ENCODE assay signal across 31 mouse cellular contexts in genomic region chr2:180506281-180506680, GRCm38 (mm10). TPM values are rescaled to one million over a fixed set of nuclear protein-coding genes. Genes with fewer than 3 reads are reported as not detected.
A peak's percentile ranks its signal among the peaks of the same experiment; 100 is the strongest.
DNase-seq lines count a peak whose midpoint lies in the region; ATAC-seq and TF ChIP-seq lines count a peak whose summit lies in the region.
"Had no signal": no experiment of that assay in that cellular context is flagged by ENCODE, and none has a peak within 500 bp of the region (broad histone marks: within the 10 kb centered on the region; RNA-seq: fewer than 3 reads in every experiment).

No protein-coding gene starts in this region.

- H3K4me1 ChIP-seq in kidney, embryonic 14.5 days (ENCODE audit: control insufficient read depth, insufficient read depth, low read length): peaks cover 26% of the 10 kb centered on the region
- H3K4me1 ChIP-seq in forebrain, embryonic 10.5 days: peaks cover 43% of the 10 kb centered on the region
- peaks cover 20% of the 10 kb centered on the region for H3K4me1 ChIP-seq in forebrain, embryonic 15.5 days
- H3K4me1 ChIP-seq: liver, embryonic 15.5 days had no signal

- ATAC-seq in kidney, embryonic 14.5 days (ENCODE audit: low FRiP score, low TSS enrichment): no peak
- no peak for ATAC-seq in forebrain, embryonic 15.5 days (replicated peaks)

- DNase-seq in kidney, postnatal 36 days: no peak
- DNase-seq in brain, embryonic 14.5 days (ENCODE audit: low read depth): peak; percentile 70
- no peak for DNase-seq in forebrain, embryonic 10.5 days (ENCODE audit: extremely low spot score, low spot score)
- no peak for DNase-seq in gastrocnemius, postnatal 4 days (ENCODE audit: low spot score in 2 of 2)
- no peak for DNase-seq in urinary bladder, adult 18-20 months (ENCODE audit: low spot score in 2 of 2)
- DNase-seq: adrenal gland, postnatal 25 days; B cell, adult 2 months; cerebellum, adult 8-10 months; cerebellum, postnatal 25 days; gastrocnemius, postnatal 25 days; heart, adult 2 months; heart, postnatal 4 days; kidney, adult 9 months; lung, embryonic 14.5 days; lung, postnatal 14 days; thymus, adult 2 months; thymus, postnatal 36 days had no signal

- TF ChIP-seq CTCF in brain, embryonic 14.5 days (IDR thresholded peaks at IDR 0.05; ENCODE audit: borderline replicate concordance, extremely low read depth, insufficient read depth, insufficient read length): no peak

- no peak overlapping the region for H3K4me2 ChIP-seq in kidney, embryonic 14.5 days (replicated peaks; ENCODE audit: low read depth, low read length)
- no peak overlapping the region for H3K4me2 ChIP-seq in forebrain, embryonic 15.5 days (replicated peaks)
- H3K4me2 ChIP-seq: embryonic facial prominence, embryonic 15.5 days; heart, embryonic 12.5 days; limb, embryonic 12.5 days; liver, embryonic 15.5 days; lung, embryonic 14.5 days; midbrain, embryonic 11.5 days had no signal

- H3K27me3 ChIP-seq in kidney, embryonic 14.5 days (ENCODE audit: control insufficient read depth, insufficient read depth, low read length): peaks cover 3% of the 10 kb centered on the region
- H3K27me3 ChIP-seq in forebrain, embryonic 10.5 days (ENCODE audit: poor library complexity, severe bottlenecking): peaks cover 92% of the 10 kb centered on the region
- no peaks in the 10 kb centered on the region for H3K27me3 ChIP-seq in forebrain, embryonic 15.5 days

- H3K9me3 ChIP-seq in kidney, embryonic 14.5 days (ENCODE audit: control insufficient read depth, low read length): no peaks in the 10 kb centered on the region
- H3K9me3 ChIP-seq in forebrain, embryonic 10.5 days: no peaks in the 10 kb centered on the region
- no peaks in the 10 kb centered on the region for H3K9me3 ChIP-seq in forebrain, embryonic 15.5 days
- H3K9me3 ChIP-seq: embryonic facial prominence, embryonic 10.5 days; embryonic facial prominence, embryonic 15.5 days; heart, embryonic 12.5 days; limb, embryonic 12.5 days; liver, embryonic 15.5 days had no signal

- H3K9ac ChIP-seq in kidney, embryonic 14.5 days (ENCODE audit: low read depth, low read length): no peak overlapping the region
- no peak overlapping the region for H3K9ac ChIP-seq in forebrain, embryonic 15.5 days (replicated peaks)
- H3K9ac ChIP-seq: embryonic facial prominence, embryonic 15.5 days; heart, embryonic 12.5 days; limb, embryonic 12.5 days; liver, embryonic 15.5 days; lung, embryonic 14.5 days had no signal

- H3K4me3 ChIP-seq in kidney, embryonic 14.5 days (ENCODE audit: low read length): no peak overlapping the region
- H3K4me3 ChIP-seq in forebrain, embryonic 10.5 days: no peak overlapping the region
- H3K4me3 ChIP-seq in forebrain, embryonic 15.5 days: no peak overlapping the region
- H3K4me3 ChIP-seq: embryonic facial prominence, embryonic 10.5 days; embryonic facial prominence, embryonic 15.5 days; heart, adult 2 months; heart, embryonic 12.5 days; limb, embryonic 12.5 days; liver, embryonic 15.5 days had no signal

- no peak for TF ChIP-seq POLR2A in brain, embryonic 14.5 days (IDR thresholded peaks at IDR 0.05; ENCODE audit: borderline replicate concordance, extremely low read depth, insufficient read depth, insufficient read length, poor library complexity, severe bottlenecking)

- peak overlapping the region; percentile 47; the same call in 1 of the 2 replicates for H3K27ac ChIP-seq in kidney, embryonic 14.5 days (ENCODE audit: low read depth, low read length)
- H3K27ac ChIP-seq in forebrain, embryonic 10.5 days: peak overlapping the region; percentile 58
- 0 out of 2 replicates have a peak overlapping the region, but pooled peaks have one; percentile 29 for H3K27ac ChIP-seq in forebrain, embryonic 15.5 days (replicated peaks)
- H3K27ac ChIP-seq: embryonic facial prominence, embryonic 10.5 days; embryonic facial prominence, embryonic 15.5 days; heart, adult 2 months; limb, embryonic 12.5 days; liver, embryonic 15.5 days had no signal

- H3K36me3 ChIP-seq in kidney, embryonic 14.5 days (ENCODE audit: control insufficient read depth, insufficient read depth, low read length): no peaks in the 10 kb centered on the region
- no peaks in the 10 kb centered on the region for H3K36me3 ChIP-seq in forebrain, embryonic 10.5 days (replicated peaks)
- H3K36me3 ChIP-seq in forebrain, embryonic 15.5 days: no peaks in the 10 kb centered on the region
- H3K36me3 ChIP-seq: embryonic facial prominence, embryonic 10.5 days; embryonic facial prominence, embryonic 15.5 days; heart, embryonic 12.5 days; limb, embryonic 12.5 days; liver, embryonic 15.5 days had no signal

- WGBS in kidney, embryonic 14.5 days: 82% methylated on average over 5 of the region's 5 CpGs
- 39% methylated on average over 5 of the region's 5 CpGs for WGBS in forebrain, embryonic 10.5 days
- 14% methylated on average over 5 of the region's 5 CpGs for WGBS in forebrain, embryonic 15.5 days

RNA-seq across cellular contexts. Expression of gene Ntsr1, which starts 6.5 kb away (rescaled TPM):
- polyA plus RNA-seq in kidney, embryonic 14.5 days (2014; fragmentation: Nextera tagmentation; extraction: Ambion mirVana): 6.3 and 12.4 TPM in 2 replicates
- 3.6 and 4.3 TPM in 2 replicates for polyA plus RNA-seq in brain, embryonic 14.5 days (2012; rRNA removed)
- not detected in 2 replicates for polyA plus RNA-seq in forebrain, embryonic 10.5 days (2016; fragmentation: Nextera tagmentation; extraction: Ambion mirVana)
- polyA plus RNA-seq in forebrain, embryonic 15.5 days (2015; fragmentation: Nextera tagmentation; extraction: Ambion mirVana): 6.6 and 8.0 TPM in 2 replicates
- under 1 TPM; 0.10 to 0.13 TPM for total RNA-seq in gastrocnemius, postnatal 4 days (2021)
- total RNA-seq: adrenal gland, adult 18-20 months; adrenal gland, postnatal 25 days; gastrocnemius, adult 18-20 months; gastrocnemius, postnatal 25 days; heart, adult 2 months; liver, adult 2 months; megakaryocyte progenitor cell, adult 5-6 weeks; monocyte, adult 5-6 weeks had no signal
- polyA plus RNA-seq: heart, adult 2 months; liver, adult 2 months had no signal

RNA-seq across cellular contexts. Expression of gene Slco4a1, which starts 50.2 kb away (rescaled TPM):
- polyA plus RNA-seq in kidney, embryonic 14.5 days (2014; fragmentation: Nextera tagmentation; extraction: Ambion mirVana): 1.1 and 1.9 TPM in 2 replicates
- polyA plus RNA-seq in brain, embryonic 14.5 days (2012; rRNA removed): 2.1 and 2.7 TPM in 2 replicates
- 4.9 and 6.9 TPM in 2 replicates for polyA plus RNA-seq in forebrain, embryonic 10.5 days (2016; fragmentation: Nextera tagmentation; extraction: Ambion mirVana)
- 1.2 and 1.4 TPM in 2 replicates for polyA plus RNA-seq in forebrain, embryonic 15.5 days (2015; fragmentation: Nextera tagmentation; extraction: Ambion mirVana)
- total RNA-seq in gastrocnemius, postnatal 4 days (2021): under 1 TPM; 0.21 to 0.69 TPM
- total RNA-seq: gastrocnemius, adult 18-20 months; gastrocnemius, postnatal 25 days; heart, adult 2 months had no signal
- polyA plus RNA-seq: heart, postnatal 0 days had no signal
